Mouse (Mus musculus) spleen, adult 2 months (tissue): ENCODE results near the gene Syt16.

Source experiments
- CTCF ChIP-seq: fragments of 200-500 bp; IDR thresholded peaks from 2 replicates; pipeline ENCODE4 v1.5.1; 2011; ENCODE audit warnings: mild to moderate bottlenecking, inconsistent platforms; ENCODE audit not compliant: insufficient read depth, insufficient read length, insufficient replicate concordance; ENCODE audit errors: extremely low read depth
- POLR2A ChIP-seq: fragments of 200-500 bp; IDR thresholded peaks from 2 replicates; pipeline ENCODE4 v1.6.1; 2011; ENCODE audit warnings: low read depth, low read length, inconsistent platforms

GRCm38 (mm10) chr12:74212156-74212555, 214.7 kb downstream of the Syt16 start:
- no peak for TF ChIP-seq POLR2A
- TF ChIP-seq CTCF = no peak
